Mouse (Mus musculus) midbrain, embryonic 16.5 days (tissue): Measurements from ENCODE around the gene Arl4d. TPM values are rescaled to one million over a fixed set of nuclear protein-coding genes. Genes with fewer than 3 reads are reported as not detected.

Source experiments
- ATAC-seq: fragments of 200-750 bp; cut with Nextera tagmentation; 2 replicates; pipeline ENCODE4 v1.8.0; 2017; ENCODE audit warnings: moderate TSS enrichment
- H3K27ac ChIP-seq: fragments of 300-500 bp; sonication (generic); 2 replicates; pipeline ENCODE4 v1.5.1; 2014; ENCODE audit warnings: mild to moderate bottlenecking, low read length, mixed read lengths
- H3K27me3 ChIP-seq: fragments of 300-500 bp; sonication (generic); 2 replicates; pipeline ENCODE4 v1.6.1; 2014; ENCODE audit warnings: low read depth, low read length, mixed read lengths; ENCODE audit not compliant: control insufficient read depth, insufficient read depth
- H3K36me3 ChIP-seq: fragments of 300-500 bp; sonication (generic); 2 replicates; pipeline ENCODE4 v1.6.1; 2014; ENCODE audit warnings: mild to moderate bottlenecking, low read length, moderate library complexity, mixed read lengths; ENCODE audit not compliant: control insufficient read depth, insufficient read depth
- H3K4me1 ChIP-seq: fragments of 300-500 bp; sonication (generic); 2 replicates; pipeline ENCODE4 v1.6.1; 2014; ENCODE audit warnings: mild to moderate bottlenecking, low read length, mixed read lengths; ENCODE audit not compliant: control insufficient read depth, insufficient read depth
- H3K4me2 ChIP-seq: fragments of 300-500 bp; sonication (generic); 2 replicates; pipeline ENCODE4 v1.6.1; 2014; ENCODE audit warnings: mild to moderate bottlenecking, low read length, mixed read lengths
- H3K4me3 ChIP-seq: fragments of 300-500 bp; sonication (generic); 2 replicates; pipeline ENCODE4 v1.5.1; 2014; ENCODE audit warnings: low read depth, mild to moderate bottlenecking, low read length, moderate library complexity, mixed read lengths
- H3K9ac ChIP-seq: fragments of 300-500 bp; sonication (generic); 2 replicates; pipeline ENCODE4 v1.6.1; 2014; ENCODE audit warnings: low read depth, low read length, mixed read lengths
- H3K9me3 ChIP-seq: fragments of 300-500 bp; sonication (generic); replicated peaks from 2 replicates; pipeline ENCODE4 v1.6.1; 2014; ENCODE audit warnings: mild to moderate bottlenecking, low read length, mixed read lengths; ENCODE audit not compliant: control insufficient read depth, poor library complexity, severe bottlenecking
- WGBS: fragments of 180-500 bp; shearing (Covaris S2); extraction: QIAGEN DNeasy Blood & Tissue Kit; methylation state at CpG from one replicate; pipeline ENCODE4 v1.1.7; 2014; 5-methylcytosine and 5-hydroxymethylcytosine counted together
- polyA plus RNA-seq: library from polyadenylated mRNA; unstranded; fragments of >200 nt; fragmentation: Nextera tagmentation; extraction: Ambion mirVana; gene quantifications from 2 replicates; pipeline ENCODE4 v1.2.1, GENCODE M21; 2015

The Arl4d gene
- polyA plus RNA-seq, 1 experiment from 2014 or later = 6.8 TPM

DNA sequence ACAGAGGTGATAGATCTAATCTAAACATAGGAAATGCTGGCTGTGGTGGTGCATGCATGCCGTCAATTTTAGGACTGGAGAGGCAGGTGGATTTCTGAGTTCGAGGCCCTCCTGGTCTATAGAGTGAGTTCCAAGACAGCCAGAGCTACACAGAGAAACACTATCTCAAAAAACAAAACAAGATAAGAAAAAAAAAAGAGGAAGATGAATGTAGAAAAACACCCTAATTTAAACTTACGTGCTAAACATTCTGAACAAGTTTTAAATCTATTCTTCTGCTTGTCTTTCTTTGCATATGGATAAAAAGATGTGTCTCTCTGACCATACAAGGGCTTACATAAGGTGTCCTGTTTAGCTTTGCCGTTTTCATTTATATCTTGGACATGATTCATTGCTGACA lies 5.9 kb downstream of the Arl4d start:
- Histone ChIP-seq H3K9me3 (no peaks in the 10 kb centered on the region), H3K36me3 (no peaks in the 10 kb centered on the region), H3K4me3 (no peak overlapping the region), H3K27me3 (no peaks in the 10 kb centered on the region), H3K27ac (no peak overlapping the region), H3K4me2 (no peak overlapping the region), H3K4me1 (0 out of 2 replicates have a peak, but pooled peaks cover 6% of the 10 kb centered on the region), H3K9ac (no peak overlapping the region)
- ATAC-seq = no peak
- 85% methylated on average over 4 of the region's 4 CpGs for WGBS

DNA sequence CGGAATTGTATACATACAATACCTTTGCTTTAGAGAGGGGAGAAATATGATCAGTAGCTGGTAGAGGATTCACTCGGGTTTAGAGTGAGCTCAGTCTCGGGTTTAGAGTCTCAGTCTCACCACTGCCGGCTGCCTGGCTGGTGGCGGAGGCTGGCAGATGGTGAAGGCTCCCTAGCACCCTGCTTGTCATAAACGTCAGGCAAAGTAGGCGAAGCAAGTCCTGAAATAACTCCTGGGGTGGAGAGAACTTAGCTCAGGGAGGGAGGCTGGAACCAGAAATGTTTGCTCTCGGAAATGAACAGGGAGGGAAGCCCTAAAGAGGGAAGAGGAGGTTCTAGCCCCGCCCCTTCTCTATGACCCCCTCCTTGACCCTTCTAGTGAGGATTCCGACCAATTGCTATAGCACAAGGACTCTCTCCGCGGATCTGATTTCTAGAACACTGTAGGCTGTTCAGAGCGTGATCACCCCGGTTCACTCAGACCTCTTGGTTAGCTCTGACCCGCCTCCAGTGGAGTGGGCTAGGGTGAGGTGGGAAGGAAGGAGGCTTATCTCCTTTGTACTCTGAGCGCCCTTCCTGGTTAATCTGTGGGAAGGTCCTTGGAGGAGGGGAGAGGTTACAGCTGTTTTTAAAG lies 7.8 kb downstream of the Arl4d start:
- Histone ChIP-seq H3K9me3 (no peaks in the 10 kb centered on the region), H3K4me2 (no peak overlapping the region), H3K27ac (no peak overlapping the region), H3K9ac (no peak overlapping the region), H3K36me3 (no peaks in the 10 kb centered on the region), H3K4me3 (no peak overlapping the region), H3K4me1 (0 out of 2 replicates have a peak, but pooled peaks cover under 1% of the 10 kb centered on the region), H3K27me3 (no peaks in the 10 kb centered on the region)
- no peak for ATAC-seq
- WGBS = 36% methylated on average over 16 of the region's 16 CpGs

DNA sequence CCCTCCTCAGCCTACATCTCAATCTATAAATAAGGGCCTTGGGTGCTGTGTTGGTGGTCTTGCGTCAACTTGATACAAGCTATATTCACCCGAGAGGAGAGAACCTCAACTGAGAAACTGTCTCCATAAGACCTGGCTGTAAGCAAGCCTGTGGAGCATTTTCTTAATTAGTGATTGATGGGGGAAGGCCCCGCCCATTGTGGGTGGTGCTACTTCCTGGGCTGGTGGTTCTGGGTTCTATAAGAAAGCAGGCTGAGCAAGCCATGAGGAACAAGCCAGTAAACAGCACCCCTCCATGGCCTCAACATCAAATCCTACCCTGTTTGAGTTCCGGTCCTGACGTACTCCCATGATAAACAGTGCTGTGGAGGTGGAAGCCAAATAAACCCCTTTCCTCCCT lies 8.8 kb downstream of the Arl4d start:
- Histone ChIP-seq H3K27ac (no peak overlapping the region), H3K36me3 (no peaks in the 10 kb centered on the region), H3K4me2 (no peak overlapping the region), H3K4me1 (no peaks in the 10 kb centered on the region), H3K4me3 (no peak overlapping the region), H3K27me3 (no peaks in the 10 kb centered on the region), H3K9ac (no peak overlapping the region), H3K9me3 (no peaks in the 10 kb centered on the region)
- WGBS = 94% methylated on average over 5 of the region's 5 CpGs
- no peak for ATAC-seq

DNA sequence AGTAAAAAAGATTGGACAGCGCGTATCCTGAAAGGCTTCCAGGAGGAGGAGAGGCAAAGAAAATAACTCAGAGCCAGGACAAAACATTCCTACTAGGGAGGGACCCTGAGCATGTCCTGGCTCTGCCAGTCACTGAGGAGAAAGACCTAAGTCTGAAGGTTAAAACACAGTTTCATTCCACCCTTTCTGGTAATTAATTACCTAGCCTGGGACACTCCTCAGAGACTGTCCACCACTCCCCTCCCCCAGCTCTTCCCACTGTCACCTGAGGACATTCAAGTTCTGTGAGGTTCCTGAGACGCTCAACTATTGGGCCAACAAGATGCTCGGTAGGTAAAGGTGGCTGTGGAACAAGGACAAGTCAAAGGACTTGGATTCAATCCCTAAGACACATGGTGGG lies 10.0 kb downstream of the Arl4d start:
- no peak for ATAC-seq

DNA sequence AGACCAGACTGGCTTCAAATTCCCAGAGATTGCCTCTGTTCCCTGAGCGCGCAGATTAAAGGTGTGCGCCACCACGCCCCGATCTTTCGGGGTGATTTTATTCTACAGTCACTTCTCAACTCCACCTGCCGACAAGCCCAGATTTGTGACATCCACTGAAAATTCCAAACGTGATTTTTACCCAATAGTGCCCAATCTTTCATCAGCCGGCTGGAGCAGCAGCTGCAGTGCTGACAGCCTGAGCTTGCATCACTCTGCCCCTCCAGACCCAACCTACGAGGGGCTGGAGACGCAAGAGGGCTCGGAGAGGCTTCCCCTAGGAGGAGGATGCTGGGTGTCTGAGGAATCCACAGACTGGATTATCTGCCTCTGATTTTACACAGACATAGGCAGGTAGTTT lies 12.3 kb downstream of the Arl4d start:
- Histone ChIP-seq H3K36me3 (no peaks in the 10 kb centered on the region), H3K9ac (0 out of 2 replicates have a peak overlapping the region, but pooled peaks have one; percentile 25), H3K27me3 (no peaks in the 10 kb centered on the region), H3K9me3 (no peaks in the 10 kb centered on the region), H3K4me2 (no peak overlapping the region), H3K27ac (no peak overlapping the region), H3K4me1 (0 out of 2 replicates have a peak, but pooled peaks cover 3% of the 10 kb centered on the region), H3K4me3 (no peak overlapping the region)
- no peak for ATAC-seq
- 86% methylated on average over 12 of the region's 12 CpGs for WGBS

More for the DNA sequence above, 10.0 kb downstream of the Arl4d start:
- H3K4me3 ChIP-seq = no peak overlapping the region
- H3K4me2 ChIP-seq = no peak overlapping the region
- no peaks in the 10 kb centered on the region for H3K9me3 ChIP-seq
- WGBS = 96% methylated on average over 4 of the region's 4 CpGs
- H3K27me3 ChIP-seq = no peaks in the 10 kb centered on the region
- H3K36me3 ChIP-seq = no peaks in the 10 kb centered on the region
- no peak overlapping the region for H3K9ac ChIP-seq
- H3K27ac ChIP-seq = no peak overlapping the region
- no peaks in the 10 kb centered on the region for H3K4me1 ChIP-seq

DNA sequence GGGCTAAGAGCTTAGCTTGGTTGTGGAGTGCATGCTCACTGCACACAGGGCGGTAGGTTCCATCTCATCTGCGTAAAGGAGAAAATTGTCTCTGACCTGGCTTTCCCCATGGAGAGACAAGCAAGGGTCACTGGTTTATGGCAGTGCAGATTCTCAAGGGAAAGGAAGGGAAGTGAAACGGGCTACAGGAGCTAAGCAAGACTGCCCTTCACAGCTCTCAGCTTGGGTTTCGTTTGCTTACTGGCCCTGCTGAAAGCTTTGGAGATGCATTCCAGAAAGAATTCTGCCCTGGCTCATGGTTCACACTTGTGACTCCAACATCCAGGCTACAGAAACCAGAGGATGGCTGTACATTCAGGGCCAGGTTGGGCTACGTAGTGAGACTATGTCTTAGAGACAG lies 13.4 kb downstream of the Arl4d start:
- H3K9me3 ChIP-seq = no peaks in the 10 kb centered on the region
- no peak overlapping the region for H3K27ac ChIP-seq
- H3K9ac ChIP-seq = no peak overlapping the region
- no peak overlapping the region for H3K4me3 ChIP-seq
- 0 out of 2 replicates have a peak, but pooled peaks cover 3% of the 10 kb centered on the region for H3K4me1 ChIP-seq
- WGBS = 80% methylated on average over 5 of the region's 5 CpGs
- H3K27me3 ChIP-seq = no peaks in the 10 kb centered on the region
- H3K36me3 ChIP-seq = no peaks in the 10 kb centered on the region
- no peak overlapping the region for H3K4me2 ChIP-seq
- no peak for ATAC-seq

DNA sequence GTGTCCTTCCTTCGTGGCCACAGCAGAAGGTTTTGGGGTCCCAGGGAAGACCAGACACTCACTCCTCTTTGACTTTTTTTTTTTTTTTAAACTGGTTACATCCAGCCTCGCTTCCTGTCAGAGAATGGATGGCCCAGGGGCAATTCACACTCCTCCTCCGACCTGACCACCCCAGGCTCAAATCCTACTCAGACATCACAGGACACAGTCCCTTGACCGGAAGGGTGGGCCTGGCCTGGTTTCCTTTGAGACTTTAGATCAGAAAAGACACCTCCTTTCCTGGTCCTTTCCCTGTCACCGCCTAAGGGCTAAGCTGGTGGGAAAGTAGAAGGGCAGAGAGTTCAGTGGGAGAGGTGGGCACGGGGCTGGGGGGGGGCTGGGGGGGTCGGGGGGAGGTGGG lies 14.6 kb downstream of the Arl4d start:
- Histone ChIP-seq H3K4me3 (no peak overlapping the region), H3K4me2 (no peak overlapping the region), H3K36me3 (no peaks in the 10 kb centered on the region), H3K27ac (no peak overlapping the region), H3K27me3 (no peaks in the 10 kb centered on the region), H3K4me1 (0 out of 2 replicates have a peak, but pooled peaks cover 3% of the 10 kb centered on the region), H3K9me3 (no peaks in the 10 kb centered on the region), H3K9ac (no peak overlapping the region)
- no peak for ATAC-seq
- WGBS = 57% methylated on average over 5 of the region's 7 CpGs

DNA sequence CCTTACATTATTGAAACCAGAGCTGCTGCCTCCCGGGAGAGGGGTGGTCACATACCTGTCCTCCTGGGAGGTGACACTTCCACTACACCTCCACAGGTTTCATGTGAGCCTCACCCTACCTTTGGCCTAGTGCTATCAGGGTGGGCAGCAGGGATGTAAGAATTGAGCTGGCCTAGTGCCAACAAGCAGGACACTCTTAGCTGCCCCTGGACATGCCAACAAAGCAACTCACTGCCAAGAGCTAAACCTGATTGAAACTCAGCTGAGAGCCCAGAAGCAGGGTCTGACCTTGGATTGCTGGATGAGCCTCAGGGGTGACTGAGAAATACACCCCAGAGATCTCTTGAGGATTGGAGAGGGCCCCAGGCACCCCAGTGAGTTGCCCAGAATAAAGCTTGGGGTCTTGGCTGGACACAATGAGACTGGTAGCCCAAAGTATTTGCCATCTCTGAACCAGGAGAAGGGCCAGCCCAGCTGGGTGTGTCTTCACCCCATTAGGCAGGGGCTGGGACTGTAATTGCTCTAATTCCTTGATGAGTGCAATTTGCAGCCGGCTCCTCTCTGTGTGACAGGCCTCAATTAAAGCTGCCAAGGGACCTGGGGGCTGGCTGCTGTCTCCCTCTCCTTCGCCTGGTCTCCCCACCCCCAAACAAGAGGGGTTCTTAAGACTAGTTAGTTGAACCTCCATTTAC lies 15.4 kb downstream of the Arl4d start:
- no peaks in the 10 kb centered on the region for H3K36me3 ChIP-seq
- H3K9ac ChIP-seq = no peak overlapping the region
- H3K4me1 ChIP-seq = 0 out of 2 replicates have a peak, but pooled peaks cover 3% of the 10 kb centered on the region
- no peak overlapping the region for H3K4me2 ChIP-seq
- H3K4me3 ChIP-seq = no peak overlapping the region
- WGBS = 37% methylated on average over 3 of the region's 3 CpGs
- ATAC-seq = no peak
- no peak overlapping the region for H3K27ac ChIP-seq
- no peaks in the 10 kb centered on the region for H3K9me3 ChIP-seq
- no peaks in the 10 kb centered on the region for H3K27me3 ChIP-seq

DNA sequence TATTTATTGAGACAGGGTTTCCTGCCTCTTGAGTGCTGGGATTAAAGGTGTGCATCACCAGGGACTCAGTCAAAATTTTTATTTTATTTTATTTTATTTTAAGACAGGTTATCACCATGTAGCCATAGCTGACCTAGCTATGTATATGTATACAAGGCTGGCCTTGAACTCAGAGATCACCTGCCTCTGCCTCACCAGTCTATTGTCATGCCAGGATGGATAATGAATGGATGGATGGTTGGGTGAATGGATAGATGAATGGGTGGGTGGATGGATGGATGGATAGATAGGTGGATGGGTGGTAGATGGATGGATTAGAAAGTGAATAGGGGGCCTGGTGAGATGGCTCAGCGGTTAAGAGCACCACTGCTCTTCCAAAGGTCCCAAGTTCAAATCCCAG lies 16.6 kb downstream of the Arl4d start:
- 0 out of 2 replicates have a peak, but pooled peaks cover 3% of the 10 kb centered on the region for H3K4me1 ChIP-seq
- H3K9ac ChIP-seq = no peak overlapping the region
- no peaks in the 10 kb centered on the region for H3K27me3 ChIP-seq
- 79% methylated on average over 1 of the region's 1 CpGs for WGBS
- H3K9me3 ChIP-seq = no peaks in the 10 kb centered on the region
- no peaks in the 10 kb centered on the region for H3K36me3 ChIP-seq
- no peak for ATAC-seq
- no peak overlapping the region for H3K4me2 ChIP-seq
- no peak overlapping the region for H3K4me3 ChIP-seq
- H3K27ac ChIP-seq = no peak overlapping the region
